Mouse (Mus musculus) MEL (cell line): ENCODE results near the gene Rock2. TPM values are rescaled to one million over a fixed set of nuclear protein-coding genes. Genes with fewer than 3 reads are reported as not detected.

Source experiments
- DNase-seq: peaks from one replicate; pipeline ENCODE4 v3.0.0; 2011; ENCODE audit warnings: low read depth, low spot score
- H3K27ac ChIP-seq: 2 replicates; pipeline ENCODE4 v1.5.1; 2012; ENCODE audit warnings: low read depth, mild to moderate bottlenecking, control low read depth, low read length, moderate library complexity; ENCODE audit not compliant: control insufficient read depth
- H3K27me3 ChIP-seq, 2 experiments: fragments of 150-350 bp in 1 of 2; sonication (generic) in 1 of 2; 2 replicates each; pipeline ENCODE4 v1.6.1; 2012; ENCODE audit warnings: low read length in 2 of 2, mild to moderate bottlenecking in 2 of 2, improper control_type of control experiment in 1 of 2, moderate library complexity in 1 of 2; ENCODE audit not compliant: insufficient read depth in 2 of 2, control insufficient read depth in 1 of 2
- H3K36me3 ChIP-seq, 2 experiments: 2 replicates each; pipeline ENCODE4 v1.6.1; 2012 to 2014; ENCODE audit warnings: low read length in 2 of 2, improper control_type of control experiment in 1 of 2, inconsistent platforms in 1 of 2, mild to moderate bottlenecking in 1 of 2; ENCODE audit not compliant: insufficient read depth in 2 of 2, control insufficient read depth in 1 of 2
- H3K4me1 ChIP-seq, 2 experiments: fragments of 150-350 bp in 1 of 2; sonication (generic) in 1 of 2; 2 replicates each; pipeline ENCODE4 v1.6.1; 2012; ENCODE audit warnings: low read length in 2 of 2, improper control_type of control experiment in 1 of 2, mild to moderate bottlenecking in 1 of 2; ENCODE audit not compliant: insufficient read depth in 2 of 2, control insufficient read depth in 1 of 2
- H3K4me3 ChIP-seq, 2 experiments: fragments of 150-350 bp in 1 of 2; sonication (generic) in 1 of 2; 2 replicates each; pipeline ENCODE4 v1.5.1; 2012; ENCODE audit warnings: low read depth in 2 of 2, low read length in 2 of 2, mild to moderate bottlenecking in 2 of 2, moderate library complexity in 2 of 2, control low read depth in 1 of 2, improper control_type of control experiment in 1 of 2; ENCODE audit not compliant: control insufficient read depth in 1 of 2, insufficient read depth in 1 of 2
- H3K79me2 ChIP-seq: 2 replicates; pipeline ENCODE4 v1.6.1; 2012; ENCODE audit warnings: mild to moderate bottlenecking, low read length, moderate library complexity; ENCODE audit not compliant: control insufficient read depth, poor library complexity, insufficient read depth
- H3K9ac ChIP-seq: 2 replicates; pipeline ENCODE4 v1.6.1; 2012; ENCODE audit warnings: low read depth, mild to moderate bottlenecking, control low read depth, low read length, moderate library complexity; ENCODE audit not compliant: control insufficient read depth, poor library complexity, severe bottlenecking
- H3K9me3 ChIP-seq: fragments of 150-350 bp; sonication (generic); replicated peaks from 2 replicates; pipeline ENCODE4 v1.6.1; 2012; ENCODE audit warnings: mild to moderate bottlenecking, low read length, improper control_type of control experiment, moderate library complexity; ENCODE audit not compliant: insufficient read depth
- BHLHE40 ChIP-seq: IDR thresholded peaks from 2 replicates; pipeline ENCODE4 v1.6.1; 2012; ENCODE audit warnings: low read depth, mild to moderate bottlenecking, inconsistent platforms, low read length, improper control_type of control experiment, borderline replicate concordance
- CHD1 ChIP-seq: IDR thresholded peaks from 2 replicates; pipeline ENCODE4 v1.6.1; 2012; ENCODE audit warnings: low read depth, mild to moderate bottlenecking, inconsistent platforms, low read length, improper control_type of control experiment
- CHD2 ChIP-seq: IDR thresholded peaks from 2 replicates; pipeline ENCODE4 v1.6.1; 2011; ENCODE audit warnings: low read length, improper control_type of control experiment
- EP300 ChIP-seq, 2 experiments: IDR thresholded peaks; 2 replicates each; pipeline ENCODE4 v1.6.1; 2011; ENCODE audit warnings: improper control_type of control experiment in 2 of 2, low read length in 2 of 2, low read depth in 1 of 2, mild to moderate bottlenecking in 1 of 2
- ETS1 ChIP-seq: IDR thresholded peaks from 2 replicates; pipeline ENCODE4 v1.6.1; 2012; ENCODE audit warnings: low read depth, mild to moderate bottlenecking, inconsistent platforms, low read length, improper control_type of control experiment, moderate library complexity
- KAT2A ChIP-seq: conservative IDR thresholded peaks from 2 replicates; pipeline ENCODE4 v1.6.1; 2012; ENCODE audit warnings: low read depth, low read length, improper control_type of control experiment, inconsistent platforms
- MYB ChIP-seq: IDR thresholded peaks from 2 replicates; pipeline ENCODE4 v1.6.1; 2011; ENCODE audit warnings: mild to moderate bottlenecking, low read depth, low read length, improper control_type of control experiment
- NRF1 ChIP-seq: IDR thresholded peaks from 2 replicates; pipeline ENCODE4 v1.6.1; 2014; ENCODE audit warnings: low read depth, mild to moderate bottlenecking, inconsistent platforms, low read length, improper control_type of control experiment, moderate library complexity; ENCODE audit not compliant: poor library complexity, insufficient read depth, severe bottlenecking
- POLR2AphosphoS2 ChIP-seq: IDR thresholded peaks from 2 replicates; pipeline ENCODE4 v1.6.1; 2011; ENCODE audit warnings: low read length, improper control_type of control experiment
- SIN3A ChIP-seq: IDR thresholded peaks from 2 replicates; pipeline ENCODE4 v1.6.1; 2012; ENCODE audit warnings: low read length, improper control_type of control experiment, inconsistent platforms
- SMC3 ChIP-seq: IDR thresholded peaks from 2 replicates; pipeline ENCODE4 v1.6.1; 2011; ENCODE audit warnings: low read depth, low read length, improper control_type of control experiment
- TAL1 ChIP-seq: IDR thresholded peaks from 2 replicates; pipeline ENCODE4 v1.6.1; 2012; ENCODE audit warnings: mild to moderate bottlenecking, inconsistent platforms, low read length, moderate library complexity, mixed read lengths
- TBP ChIP-seq: IDR thresholded peaks from 2 replicates; pipeline ENCODE4 v1.8.0; 2011; ENCODE audit warnings: low read depth, low read length, improper control_type of control experiment
- ZNF384 ChIP-seq: IDR thresholded peaks from 2 replicates; pipeline ENCODE4 v1.6.1; 2012; ENCODE audit warnings: low read depth, mild to moderate bottlenecking, inconsistent platforms, low read length, improper control_type of control experiment
- polyA plus RNA-seq, 2 experiments: library from polyadenylated mRNA; stranded (reverse) in 1 of 2; unstranded in 1 of 2; fragments of >175 nt in 1 of 2; fragments of >200 nt in 1 of 2; gene quantifications; 2 replicates each; pipeline versions ENCODE4 v1.2.1 to v1.2.4; 2012; ENCODE audit warnings: low replicate concordance in 2 of 2, low read depth in 1 of 2; ENCODE audit not compliant: insufficient read length in 2 of 2, insufficient read depth in 1 of 2, missing spikeins in 1 of 2
- total RNA-seq: library from RNA; depleted of rRNA; stranded (reverse); fragments of 300-350 nt; gene quantifications from 2 replicates; pipeline ENCODE4 v1.2.3, GENCODE M21; 2012

Gene Rock2
- total and polyA plus RNA-seq, 3 experiments = 10.9 to 46.4 (median 14.4) TPM

- Histone ChIP-seq H3K27me3 (no peaks in the 10 kb centered on the region), H3K9me3 (no peaks in the 10 kb centered on the region), H3K4me3 (peak overlapping the region; percentile 74 to 100), H3K27ac (peak overlapping the region; percentile 65), H3K36me3 (peaks cover 0 to 51% of the 10 kb centered on the region in 2 experiments; a peak in 2 of 4 replicates), H3K4me1 (peaks cover 32 to 34% of the 10 kb centered on the region in 2 experiments), H3K79me2 (peaks cover 40% of the 10 kb centered on the region), H3K9ac (peak overlapping the region; percentile 96)
- TF ChIP-seq ZNF384 (peak; percentile 55; the same call in 1 of the 2 replicates), NRF1 (no peak), CHD1 (no peak), BHLHE40 (no peak), POLR2AphosphoS2 (0 out of 2 replicates have a peak, but pooled peaks have one; percentile 6), KAT2A (no peak), EP300 (IDR thresholded peaks at IDR 0.05; ENCODE audit: low read depth in 1 of 2, low read length in 2 of 2) (0 out of 4 replicates have a peak, but pooled peaks of 1 of the 2 experiments have one; percentile 4), ETS1 (0 out of 2 replicates have a peak, but pooled peaks have one; percentile 20), MYB (0 out of 2 replicates have a peak, but pooled peaks have one; percentile 32)
- peak; percentile 56 for DNase-seq
Measured at GRCm38 (mm10) chr12:16896073-16896789, 1.5 kb downstream of the Rock2 start.

GRCm38 (mm10) chr12:16897225-16897624 lies 2.5 kb downstream of the Rock2 start:
- Histone ChIP-seq H3K27ac (peak overlapping the region; percentile 43; the same call in 1 of the 2 replicates), H3K9ac (no peak overlapping the region), H3K4me1 (peaks cover 35 to 37% of the 10 kb centered on the region in 2 experiments), H3K79me2 (peaks cover 44% of the 10 kb centered on the region), H3K36me3 (peaks cover 0 to 58% of the 10 kb centered on the region in 2 experiments; a peak in 2 of 4 replicates), H3K4me3 (peak overlapping the region in 1 of 2 experiments; percentile 12; a peak in 1 of 4 replicates), H3K27me3 (no peaks in the 10 kb centered on the region), H3K9me3 (no peaks in the 10 kb centered on the region)
- TF ChIP-seq SIN3A (peak; percentile 41), TBP (0 out of 2 replicates have a peak, but pooled peaks have one; percentile 15), CHD2 (no peak), TAL1 (peak; percentile 58), SMC3 (no peak), EP300 (IDR thresholded peaks at IDR 0.05; ENCODE audit: low read depth in 1 of 2, low read length in 2 of 2) (0 out of 4 replicates have a peak, but pooled peaks have one; percentile 17 to 31)
- DNase-seq = peak; percentile 61
